Mouse (Mus musculus) forebrain, embryonic 11.5 days (tissue): Measurements from ENCODE around the gene Ces1b. TPM values are rescaled to one million over a fixed set of nuclear protein-coding genes. Genes with fewer than 3 reads are reported as not detected.

ENCODE experiments used
- ATAC-seq: fragments of 200-750 bp; cut with Nextera tagmentation; replicated peaks from 2 replicates; pipeline ENCODE4 v1.8.0; 2017; ENCODE audit warnings: moderate TSS enrichment; ENCODE audit not compliant: low FRiP score
- DNase-seq: peaks from one replicate; pipeline ENCODE4 v3.0.0-alpha.2; 2017; ENCODE audit warnings: low spot score
- H3K27ac ChIP-seq: fragments of 300-500 bp; sonication (generic); 2 replicates; pipeline ENCODE4 v1.5.1; 2014; ENCODE audit warnings: low read depth, low read length
- H3K27me3 ChIP-seq: fragments of 300-500 bp; sonication (generic); 2 replicates; pipeline ENCODE4 v1.6.1; 2014; ENCODE audit warnings: mild to moderate bottlenecking, low read length, mixed read lengths; ENCODE audit not compliant: control insufficient read depth, insufficient read depth
- H3K36me3 ChIP-seq: fragments of 300-500 bp; sonication (generic); 2 replicates; pipeline ENCODE4 v1.6.1; 2014; ENCODE audit warnings: mild to moderate bottlenecking, low read length, moderate library complexity, mixed read lengths; ENCODE audit not compliant: control insufficient read depth, insufficient read depth
- H3K4me1 ChIP-seq: fragments of 300-500 bp; sonication (generic); replicated peaks from 2 replicates; pipeline ENCODE4 v1.6.1; 2014; ENCODE audit warnings: low read length, mixed read lengths; ENCODE audit not compliant: control insufficient read depth, insufficient read depth
- H3K4me2 ChIP-seq: fragments of 300-500 bp; sonication (generic); 2 replicates; pipeline ENCODE4 v1.6.1; 2014; ENCODE audit warnings: low read depth, mild to moderate bottlenecking, low read length, moderate library complexity, mixed read lengths; ENCODE audit not compliant: severe bottlenecking
- H3K4me3 ChIP-seq: fragments of 300-500 bp; sonication (generic); 2 replicates; pipeline ENCODE4 v1.5.1; 2014; ENCODE audit warnings: low read depth, low read length
- H3K9ac ChIP-seq: fragments of 300-500 bp; sonication (generic); 2 replicates; pipeline ENCODE4 v1.6.1; 2014; ENCODE audit warnings: low read length
- H3K9me3 ChIP-seq: fragments of 300-500 bp; sonication (generic); 2 replicates; pipeline ENCODE4 v1.6.1; 2016; ENCODE audit warnings: low read length, mixed read lengths; ENCODE audit not compliant: control insufficient read depth
- WGBS: fragments of 180-500 bp; shearing (Covaris S2); extraction: QIAGEN DNeasy Blood & Tissue Kit; methylation state at CpG from one replicate; pipeline ENCODE4 v1.1.7; 2014; 5-methylcytosine and 5-hydroxymethylcytosine counted together
- polyA plus RNA-seq: library from polyadenylated mRNA; unstranded; fragments of >200 nt; fragmentation: Nextera tagmentation; extraction: Ambion mirVana; gene quantifications from 2 replicates; pipeline ENCODE4 v1.2.1, GENCODE M21; 2014

Ces1b gene
- polyA plus RNA-seq, 1 experiment from 2014 or later, result not detected

GRCm38 (mm10) chr8:93030664-93031063 is 49.2 kb downstream of the Ces1b start:
- Histone ChIP-seq H3K36me3 (no peaks in the 10 kb centered on the region), H3K27me3 (no peaks in the 10 kb centered on the region), H3K4me2 (no peak overlapping the region), H3K9ac (no peak overlapping the region), H3K4me1 (no peaks in the 10 kb centered on the region), H3K4me3 (no peak overlapping the region), H3K9me3 (no peaks in the 10 kb centered on the region), H3K27ac (no peak overlapping the region)
- WGBS, result 82% methylated on average over 2 of the region's 2 CpGs
- DNase-seq (no peak), ATAC-seq (no peak)

GRCm38 (mm10) chr8:93021738-93022137 is 58.1 kb downstream of the Ces1b start:
- Histone ChIP-seq H3K4me2 (no peak overlapping the region), H3K27ac (no peak overlapping the region), H3K9me3 (no peaks in the 10 kb centered on the region), H3K36me3 (no peaks in the 10 kb centered on the region), H3K27me3 (no peaks in the 10 kb centered on the region), H3K9ac (no peak overlapping the region), H3K4me3 (no peak overlapping the region), H3K4me1 (no peaks in the 10 kb centered on the region)
- ATAC-seq (no peak), DNase-seq (no peak)
- 77% methylated on average over 5 of the region's 5 CpGs for WGBS

DNA sequence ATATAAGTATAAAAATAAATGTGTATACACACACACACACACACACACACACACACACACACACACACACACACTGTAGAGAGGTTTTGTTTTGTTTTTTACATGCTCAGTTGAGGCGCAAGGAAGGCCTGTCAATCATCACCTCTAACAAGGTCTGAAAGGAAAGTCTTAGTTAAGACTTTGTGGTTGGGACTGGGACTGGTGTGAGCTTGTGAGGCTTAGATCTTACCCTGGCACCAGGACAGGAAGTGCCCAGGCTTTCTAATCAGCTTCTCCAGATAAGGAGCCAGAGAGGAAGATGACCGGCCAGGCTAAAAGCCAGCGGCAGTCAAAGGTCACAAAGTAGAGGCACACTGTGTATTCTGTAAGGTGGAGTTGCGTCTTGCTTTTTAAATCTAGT is 65.5 kb downstream of the Ces1b start:
- Histone ChIP-seq H3K27me3 (no peaks in the 10 kb centered on the region), H3K9ac (no peak overlapping the region), H3K4me3 (no peak overlapping the region), H3K27ac (no peak overlapping the region), H3K36me3 (no peaks in the 10 kb centered on the region), H3K9me3 (no peaks in the 10 kb centered on the region), H3K4me2 (no peak overlapping the region), H3K4me1 (no peaks in the 10 kb centered on the region)
- DNase-seq (no peak), ATAC-seq (no peak)
- 83% methylated on average over 4 of the region's 4 CpGs for WGBS

- Histone ChIP-seq H3K4me3 (no peak overlapping the region), H3K9ac (no peak overlapping the region), H3K27me3 (no peaks in the 10 kb centered on the region), H3K9me3 (no peaks in the 10 kb centered on the region), H3K4me1 (no peaks in the 10 kb centered on the region), H3K4me2 (no peak overlapping the region), H3K36me3 (no peaks in the 10 kb centered on the region), H3K27ac (no peak overlapping the region)
- DNase-seq (peak; percentile 59), ATAC-seq (no peak)
- WGBS, result 77% methylated on average over 6 of the region's 6 CpGs
These were observed 67.6 kb downstream of the Ces1b start for GRCm38 (mm10) chr8:93012226-93012625.

DNA sequence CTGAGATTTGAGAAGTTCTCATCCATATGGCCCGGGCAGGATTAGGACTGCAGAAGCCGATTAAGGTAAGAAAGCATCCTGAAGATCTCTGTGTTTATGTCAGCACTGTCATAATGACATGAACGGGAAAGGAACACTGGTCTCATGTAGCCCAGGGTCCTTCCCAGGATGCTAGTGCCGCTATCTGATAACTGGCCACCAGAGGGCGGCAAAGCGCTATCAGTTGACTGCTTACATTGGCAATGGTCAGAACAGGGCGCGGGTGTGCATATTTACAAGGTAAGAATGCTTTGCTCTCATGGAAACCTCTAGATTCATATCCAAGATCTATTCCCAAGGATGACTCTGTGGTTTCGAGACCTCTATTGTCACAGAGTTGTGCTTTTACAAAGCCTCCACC is 68.4 kb downstream of the Ces1b start:
- Histone ChIP-seq H3K4me2 (no peak overlapping the region), H3K4me3 (no peak overlapping the region), H3K27ac (no peak overlapping the region), H3K9ac (no peak overlapping the region), H3K36me3 (no peaks in the 10 kb centered on the region), H3K4me1 (no peaks in the 10 kb centered on the region), H3K9me3 (no peaks in the 10 kb centered on the region), H3K27me3 (no peaks in the 10 kb centered on the region)
- DNase-seq (peak; percentile 92), ATAC-seq (peak; percentile 76; the same call in 1 of the 2 replicates)
- WGBS, result 14% methylated on average over 9 of the region's 9 CpGs

GRCm38 (mm10) chr8:93010286-93010685 is 69.5 kb downstream of the Ces1b start:
- Histone ChIP-seq H3K27ac (no peak overlapping the region), H3K9me3 (no peaks in the 10 kb centered on the region), H3K4me1 (no peaks in the 10 kb centered on the region), H3K4me3 (no peak overlapping the region), H3K9ac (no peak overlapping the region), H3K27me3 (no peaks in the 10 kb centered on the region), H3K36me3 (no peaks in the 10 kb centered on the region), H3K4me2 (no peak overlapping the region)
- no peak for ATAC-seq
- DNase-seq, result peak; percentile 56
- WGBS, result 38% methylated on average over 5 of the region's 5 CpGs

Other genes starting within 250 kb of the Ces1b start
- gene Lpcat2, start 224.7 kb downstream of the Ces1b start, polyA plus RNA-seq, result 3.2 and 3.9 TPM in 2 replicates
- gene Capns2, start 178.6 kb downstream of the Ces1b start, polyA plus RNA-seq, result not detected in 2 replicates
- gene Slc6a2, start 119.9 kb downstream of the Ces1b start, polyA plus RNA-seq, result not detected in 2 replicates
- not detected in 2 replicates for gene Ces1a, start 31.8 kb downstream of the Ces1b start, polyA plus RNA-seq
- not detected in 2 replicates for gene Ces1c, start 51.3 kb upstream of the Ces1b start, polyA plus RNA-seq
- 0.12 and 0.19 TPM in 2 replicates for gene Ces1d, start 117.8 kb upstream of the Ces1b start, polyA plus RNA-seq
- gene Ces1e, start 149.6 kb upstream of the Ces1b start, polyA plus RNA-seq, result not detected in 2 replicates
- not detected in 2 replicates for gene Ces1f, start 199.7 kb upstream of the Ces1b start, polyA plus RNA-seq